Mouse (Mus musculus): ENCODE measurements around the gene Unc80. TPM values are rescaled to one million over a fixed set of nuclear protein-coding genes. Genes with fewer than 3 reads are reported as not detected.
A peak's percentile ranks its signal among the peaks of the same experiment; 100 is the strongest.

Unc80 gene
- polyA plus RNA-seq, 1 experiment from 2014 or later, result 4.3 TPM

- WGBS, result 43% methylated on average over 6 of the region's 6 CpGs
- H3K27me3 ChIP-seq, result no peaks in the 10 kb centered on the region
- H3K36me3 ChIP-seq, result no peaks in the 10 kb centered on the region
- H3K9me3 ChIP-seq, result no peaks in the 10 kb centered on the region
- H3K4me1 ChIP-seq (replicated peaks), result peaks cover 6% of the 10 kb centered on the region
- no peak overlapping the region for H3K4me2 ChIP-seq
- ATAC-seq (ENCODE audit: low FRiP score), result no peak
- H3K27ac ChIP-seq, result no peak overlapping the region
- no peak overlapping the region for H3K4me3 ChIP-seq
- H3K9ac ChIP-seq, result no peak overlapping the region
Observed at GRCm38 (mm10) chr1:66493064-66493463, 24.9 kb downstream of the Unc80 start.

- Histone ChIP-seq H3K4me2 (no peak overlapping the region), H3K9ac (no peak overlapping the region), H3K4me1 (replicated peaks) (peaks cover 6% of the 10 kb centered on the region), H3K4me3 (no peak overlapping the region), H3K27me3 (no peaks in the 10 kb centered on the region), H3K36me3 (no peaks in the 10 kb centered on the region), H3K27ac (no peak overlapping the region), H3K9me3 (no peaks in the 10 kb centered on the region)
- peak; percentile 46 for ATAC-seq (ENCODE audit: low FRiP score)
- WGBS, result 28% methylated on average over 3 of the region's 3 CpGs
Observed at GRCm38 (mm10) chr1:66495310-66496012, 27.3 kb downstream of the Unc80 start.

GRCm38 (mm10) chr1:66550812-66551211 lies 82.6 kb downstream of the Unc80 start:
- H3K4me3 ChIP-seq, result no peak overlapping the region
- H3K27me3 ChIP-seq, result no peaks in the 10 kb centered on the region
- H3K36me3 ChIP-seq, result peaks cover 13% of the 10 kb centered on the region
- ATAC-seq (ENCODE audit: low FRiP score), result no peak
- H3K4me2 ChIP-seq, result no peak overlapping the region
- H3K9ac ChIP-seq, result no peak overlapping the region
- H3K4me1 ChIP-seq (replicated peaks), result no peaks in the 10 kb centered on the region
- no peak overlapping the region for H3K27ac ChIP-seq
- WGBS, result 93% methylated on average over 3 of the region's 3 CpGs
- no peaks in the 10 kb centered on the region for H3K9me3 ChIP-seq

GRCm38 (mm10) chr1:66552396-66552966 lies 84.3 kb downstream of the Unc80 start:
- H3K36me3 ChIP-seq, result peaks cover 13% of the 10 kb centered on the region
- no peak overlapping the region for H3K9ac ChIP-seq
- H3K4me1 ChIP-seq (replicated peaks), result no peaks in the 10 kb centered on the region
- no peak overlapping the region for H3K4me2 ChIP-seq
- H3K27me3 ChIP-seq, result no peaks in the 10 kb centered on the region
- H3K27ac ChIP-seq, result no peak overlapping the region
- WGBS, result 70% methylated on average over 5 of the region's 5 CpGs
- no peaks in the 10 kb centered on the region for H3K9me3 ChIP-seq
- H3K4me3 ChIP-seq, result no peak overlapping the region
- no peak for ATAC-seq (ENCODE audit: low FRiP score)

- WGBS, result 85% methylated on average over 1 of the region's 1 CpGs
- no peaks in the 10 kb centered on the region for H3K4me1 ChIP-seq (replicated peaks)
- ATAC-seq (ENCODE audit: low FRiP score), result peak; percentile 54; the same call in 1 of the 2 replicates
- no peaks in the 10 kb centered on the region for H3K36me3 ChIP-seq
- no peaks in the 10 kb centered on the region for H3K9me3 ChIP-seq
- H3K4me3 ChIP-seq, result no peak overlapping the region
- no peak overlapping the region for H3K4me2 ChIP-seq
- no peaks in the 10 kb centered on the region for H3K27me3 ChIP-seq
- no peak overlapping the region for H3K27ac ChIP-seq
- H3K9ac ChIP-seq, result no peak overlapping the region
Observed at GRCm38 (mm10) chr1:66561636-66562270, 93.6 kb downstream of the Unc80 start.

GRCm38 (mm10) chr1:66562332-66562731 lies 94.2 kb downstream of the Unc80 start:
- H3K9ac ChIP-seq, result no peak overlapping the region
- H3K4me1 ChIP-seq (replicated peaks), result no peaks in the 10 kb centered on the region
- 76% methylated on average over 2 of the region's 2 CpGs for WGBS
- H3K27ac ChIP-seq, result no peak overlapping the region
- no peak overlapping the region for H3K4me2 ChIP-seq
- H3K27me3 ChIP-seq, result no peaks in the 10 kb centered on the region
- H3K4me3 ChIP-seq, result no peak overlapping the region
- H3K36me3 ChIP-seq, result no peaks in the 10 kb centered on the region
- ATAC-seq (ENCODE audit: low FRiP score), result no peak
- no peaks in the 10 kb centered on the region for H3K9me3 ChIP-seq

GRCm38 (mm10) chr1:66569736-66570135 lies 101.6 kb downstream of the Unc80 start:
- H3K27me3 ChIP-seq, result no peaks in the 10 kb centered on the region
- no peaks in the 10 kb centered on the region for H3K36me3 ChIP-seq
- no peak overlapping the region for H3K9ac ChIP-seq
- no peaks in the 10 kb centered on the region for H3K9me3 ChIP-seq
- 73% methylated on average over 13 of the region's 13 CpGs for WGBS
- no peak overlapping the region for H3K4me3 ChIP-seq
- H3K27ac ChIP-seq, result no peak overlapping the region
- no peak overlapping the region for H3K4me2 ChIP-seq
- H3K4me1 ChIP-seq (replicated peaks), result no peaks in the 10 kb centered on the region
- ATAC-seq (ENCODE audit: low FRiP score), result no peak

- H3K27ac ChIP-seq, result no peak overlapping the region
- H3K4me2 ChIP-seq, result no peak overlapping the region
- no peaks in the 10 kb centered on the region for H3K9me3 ChIP-seq
- H3K9ac ChIP-seq, result no peak overlapping the region
- no peaks in the 10 kb centered on the region for H3K27me3 ChIP-seq
- H3K36me3 ChIP-seq, result 0 out of 2 replicates have a peak, but pooled peaks cover 5% of the 10 kb centered on the region
- no peaks in the 10 kb centered on the region for H3K4me1 ChIP-seq (replicated peaks)
- no peak for ATAC-seq (ENCODE audit: low FRiP score)
- H3K4me3 ChIP-seq, result no peak overlapping the region
Observed at GRCm38 (mm10) chr1:66597163-66597788, 129.1 kb downstream of the Unc80 start.

- WGBS, result 91% methylated on average over 4 of the region's 4 CpGs
- no peak overlapping the region for H3K4me3 ChIP-seq
- ATAC-seq (ENCODE audit: low FRiP score), result no peak
Observed at GRCm38 (mm10) chr1:66608304-66608703, 140.1 kb downstream of the Unc80 start.

GRCm38 (mm10) chr1:66617188-66617587 lies 149.0 kb downstream of the Unc80 start:
- Histone ChIP-seq H3K36me3 (0 out of 2 replicates have a peak, but pooled peaks cover 2% of the 10 kb centered on the region), H3K4me2 (no peak overlapping the region), H3K4me1 (replicated peaks) (no peaks in the 10 kb centered on the region), H3K27ac (no peak overlapping the region), H3K27me3 (no peaks in the 10 kb centered on the region), H3K9ac (no peak overlapping the region), H3K4me3 (no peak overlapping the region), H3K9me3 (no peaks in the 10 kb centered on the region)
- no peak for ATAC-seq (ENCODE audit: low FRiP score)
- 53% methylated on average over 2 of the region's 2 CpGs for WGBS

More at GRCm38 (mm10) chr1:66608304-66608703, 140.1 kb downstream of the Unc80 start:
- H3K4me1 ChIP-seq (replicated peaks), result no peaks in the 10 kb centered on the region
- H3K36me3 ChIP-seq, result 0 out of 2 replicates have a peak, but pooled peaks cover 2% of the 10 kb centered on the region
- no peaks in the 10 kb centered on the region for H3K27me3 ChIP-seq
- no peak overlapping the region for H3K27ac ChIP-seq
- no peak overlapping the region for H3K9ac ChIP-seq
- H3K9me3 ChIP-seq, result no peaks in the 10 kb centered on the region
- no peak overlapping the region for H3K4me2 ChIP-seq

- no peak overlapping the region; the same call in 1 of the 2 replicates for H3K27ac ChIP-seq
- 38% methylated on average over 2 of the region's 2 CpGs for WGBS
- no peaks in the 10 kb centered on the region for H3K9me3 ChIP-seq
- no peaks in the 10 kb centered on the region; the same call in 1 of the 2 replicates for H3K36me3 ChIP-seq
- no peaks in the 10 kb centered on the region for H3K27me3 ChIP-seq
- no peak overlapping the region for H3K9ac ChIP-seq
- no peak for ATAC-seq (ENCODE audit: low FRiP score)
- H3K4me2 ChIP-seq, result no peak overlapping the region
- no peak overlapping the region for H3K4me3 ChIP-seq
- H3K4me1 ChIP-seq (replicated peaks), result no peaks in the 10 kb centered on the region
Observed at GRCm38 (mm10) chr1:66638177-66638576, 170.0 kb downstream of the Unc80 start.

GRCm38 (mm10) chr1:66646894-66647293 lies 178.7 kb downstream of the Unc80 start:
- Histone ChIP-seq H3K27me3 (no peaks in the 10 kb centered on the region), H3K9ac (no peak overlapping the region), H3K4me2 (no peak overlapping the region), H3K9me3 (no peaks in the 10 kb centered on the region), H3K27ac (no peak overlapping the region), H3K4me3 (no peak overlapping the region), H3K36me3 (no peaks in the 10 kb centered on the region), H3K4me1 (replicated peaks) (no peaks in the 10 kb centered on the region)
- no peak for ATAC-seq (ENCODE audit: low FRiP score)
